Mouse (Mus musculus): ENCODE results near the gene Lyrm9. TPM values are rescaled to one million over a fixed set of nuclear protein-coding genes. Genes with fewer than 3 reads are reported as not detected.

Gene Lyrm9
- total RNA-seq, 2 experiments from 2014 or later, result 19.4 to 22.0 TPM

Other genes starting within 250 kb of the Lyrm9 start
- 10 to 100 TPM; 38.3 to 41.4 TPM for gene Nlk, start 129.2 kb upstream of the Lyrm9 start, total RNA-seq (2021)
- 10 to 100 TPM; 17.4 to 18.4 TPM for gene Ccnq, start 74.9 kb upstream of the Lyrm9 start, total RNA-seq (2021)
- gene Nos2, start 94.2 kb downstream of the Lyrm9 start, total RNA-seq (2021), result 1 to 10 TPM; 1.4 to 2.0 TPM
- 1 to 10 TPM; 7.2 to 7.4 TPM for gene Lgals9, start 158.4 kb downstream of the Lyrm9 start, total RNA-seq (2021)

Measured in layer of hippocampus, postnatal 14 days (tissue).